Mouse (Mus musculus): Measurements from ENCODE around the gene Bmp10. TPM values are rescaled to one million over a fixed set of nuclear protein-coding genes. Genes with fewer than 3 reads are reported as not detected.

Bmp10 gene
- polyA plus RNA-seq (2012; rRNA removed), result not detected in 2 replicates

DNA sequence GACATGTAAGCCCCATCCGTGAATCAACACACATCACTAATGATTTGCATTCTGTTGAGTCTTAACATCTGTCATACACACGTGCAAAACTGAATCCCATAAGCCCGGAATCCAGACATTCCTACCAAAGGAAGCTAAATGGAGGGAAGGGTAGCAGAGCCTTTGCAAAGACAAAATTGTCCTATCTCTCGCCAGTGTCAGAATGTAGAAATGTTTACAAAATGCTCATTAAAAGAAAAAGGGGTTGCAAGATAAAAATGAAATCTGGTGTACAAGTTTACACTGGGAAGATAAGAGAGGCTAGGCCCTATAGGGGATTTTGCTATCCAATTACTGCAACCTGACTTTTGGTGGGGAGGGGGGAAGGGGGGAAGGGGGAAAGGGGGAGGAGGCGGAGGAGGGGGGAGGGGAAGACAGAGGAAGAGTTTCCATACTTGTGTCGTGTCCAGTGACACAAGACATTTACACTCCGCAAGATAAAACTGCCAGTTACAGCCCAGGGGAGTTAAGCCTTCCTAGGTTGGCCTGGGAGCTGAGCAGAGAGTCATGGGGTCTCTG, at the start of gene Bmp10:
Gene Bmp10 (plus strand): TSS at position 508 of the 558 bp plus-strand sequence.
- H3K4me1 ChIP-seq (ENCODE audit: control insufficient read depth, insufficient read depth, low read length), result no peaks in the 10 kb centered on the region
- H3K36me3 ChIP-seq (ENCODE audit: control insufficient read depth, insufficient read depth, low read length), result no peaks in the 10 kb centered on the region
- peaks cover 1% of the 10 kb centered on the region; the same call in 1 of the 2 replicates for H3K27me3 ChIP-seq (replicated peaks; ENCODE audit: control insufficient read depth, insufficient read depth, low read length)
- no peak within 1 kb of the TSS for H3K4me3 ChIP-seq (ENCODE audit: insufficient read depth, low read depth, low read length)
- no peak within 1 kb of the TSS for H3K27ac ChIP-seq (ENCODE audit: insufficient read depth, low read depth, low read length)
- TF ChIP-seq POLR2A (IDR thresholded peaks at IDR 0.05; ENCODE audit: low read depth, low read length), result no peak
- no peak for TF ChIP-seq CTCF (conservative IDR thresholded peaks at IDR 0.05; ENCODE audit: insufficient read depth, insufficient read length, low read depth, low read length)
- no peak for DNase-seq
- WGBS, result 68% methylated on average over 7 of the region's 7 CpGs

DNA sequence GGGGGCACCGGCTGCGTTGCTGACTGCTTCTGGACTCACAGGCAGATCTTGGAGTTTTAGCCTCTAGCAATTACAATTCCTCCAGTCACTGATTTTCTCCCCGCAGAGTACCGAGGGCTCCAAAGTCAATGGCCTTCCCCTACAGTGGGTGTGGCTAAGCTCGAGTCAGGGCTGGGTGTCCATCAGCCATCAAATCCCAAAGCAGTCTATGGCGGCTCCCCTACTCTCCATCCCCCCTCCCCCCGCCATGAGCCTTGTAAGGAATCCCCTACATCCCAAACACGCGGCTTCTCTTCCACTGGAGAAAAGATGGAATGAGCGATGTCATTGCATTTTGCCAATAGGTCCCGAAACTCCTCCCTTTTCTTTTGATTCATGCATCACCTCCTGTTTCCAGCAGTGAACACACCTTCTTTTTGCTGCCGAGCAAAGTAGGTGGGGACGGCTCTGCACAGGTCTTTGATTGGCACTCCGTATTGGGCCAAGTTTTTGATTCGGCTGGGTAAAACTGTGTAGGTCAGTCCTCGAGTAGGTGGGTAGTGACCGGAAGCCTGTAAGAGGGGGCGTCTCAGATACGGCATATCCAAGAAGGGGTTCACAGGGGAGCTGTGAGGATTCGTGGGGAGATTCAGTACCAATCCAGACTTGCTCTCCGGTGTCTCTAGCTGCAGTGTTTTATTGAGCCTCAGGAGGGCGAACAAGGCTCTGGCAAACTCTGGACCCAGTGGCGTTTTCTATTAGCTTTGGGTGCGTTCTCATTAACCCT, 44.7 kb upstream of the Bmp10 start:
- H3K4me3 ChIP-seq (ENCODE audit: insufficient read depth, low read depth, low read length), result no peak overlapping the region
- H3K36me3 ChIP-seq (ENCODE audit: control insufficient read depth, insufficient read depth, low read length), result no peaks in the 10 kb centered on the region
- H3K4me1 ChIP-seq (ENCODE audit: control insufficient read depth, insufficient read depth, low read length), result no peaks in the 10 kb centered on the region
- 14% methylated on average over 24 of the region's 24 CpGs for WGBS
- TF ChIP-seq CTCF (conservative IDR thresholded peaks at IDR 0.05; ENCODE audit: insufficient read depth, insufficient read length, low read depth, low read length), result peak; percentile 47
- TF ChIP-seq POLR2A (IDR thresholded peaks at IDR 0.05; ENCODE audit: low read depth, low read length), result no peak
- H3K27ac ChIP-seq (ENCODE audit: insufficient read depth, low read depth, low read length), result no peak overlapping the region
- H3K27me3 ChIP-seq (replicated peaks; ENCODE audit: control insufficient read depth, insufficient read depth, low read length), result no peaks in the 10 kb centered on the region; the same call in 1 of the 2 replicates
- peak; percentile 19 for DNase-seq

DNA sequence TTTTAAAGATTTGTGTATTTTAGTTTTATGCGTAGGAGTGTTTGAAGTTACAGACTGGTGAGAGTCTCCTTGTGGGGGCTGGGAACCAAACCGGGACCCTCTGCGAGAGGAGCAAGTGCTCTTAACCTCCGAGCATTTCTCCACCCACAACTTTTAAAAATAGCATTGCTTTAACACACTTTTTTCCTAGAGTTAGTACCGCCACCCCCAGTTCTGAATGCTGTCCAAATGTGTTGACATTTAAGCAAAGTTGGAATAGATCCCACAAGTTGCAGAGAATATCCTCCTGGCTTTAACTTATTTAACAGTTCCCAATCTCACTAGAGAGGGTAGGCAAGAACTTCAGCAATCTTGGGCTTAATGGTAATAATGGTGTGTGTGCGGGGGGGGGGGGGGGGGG, 44.0 kb upstream of the Bmp10 start:
- DNase-seq, result no peak

DNA sequence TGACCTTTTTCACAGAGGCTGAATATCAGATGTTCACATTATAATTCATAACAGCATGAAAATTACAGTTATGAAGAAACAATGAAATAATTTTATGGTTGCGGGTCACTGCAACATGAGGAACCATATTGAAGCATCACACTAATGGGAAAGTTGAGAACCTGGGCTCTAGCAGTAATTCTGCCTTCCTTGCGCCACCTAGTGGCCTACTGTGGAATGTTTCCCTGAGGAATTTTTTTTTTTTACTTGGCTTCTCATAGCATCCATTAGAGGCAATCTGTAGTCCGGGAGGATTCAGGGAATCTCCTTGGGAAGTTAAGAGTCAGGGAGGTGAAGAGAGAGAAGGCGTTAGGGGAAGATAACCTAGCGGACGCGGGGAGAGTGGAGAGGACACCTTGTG, 42.6 kb upstream of the Bmp10 start:
- Histone ChIP-seq H3K4me3 (ENCODE audit: insufficient read depth, low read depth, low read length) (no peak overlapping the region), H3K36me3 (ENCODE audit: control insufficient read depth, insufficient read depth, low read length) (no peaks in the 10 kb centered on the region), H3K27ac (ENCODE audit: insufficient read depth, low read depth, low read length) (no peak overlapping the region), H3K4me1 (ENCODE audit: control insufficient read depth, insufficient read depth, low read length) (no peaks in the 10 kb centered on the region), H3K27me3 (replicated peaks; ENCODE audit: control insufficient read depth, insufficient read depth, low read length) (no peaks in the 10 kb centered on the region; the same call in 1 of the 2 replicates)
- TF ChIP-seq POLR2A (IDR thresholded peaks at IDR 0.05; ENCODE audit: low read depth, low read length), result no peak
- TF ChIP-seq CTCF (conservative IDR thresholded peaks at IDR 0.05; ENCODE audit: insufficient read depth, insufficient read length, low read depth, low read length), result peak; percentile 65
- 6% methylated on average over 7 of the region's 7 CpGs for WGBS
- peak; percentile 63 for DNase-seq

More for the DNA sequence above, 44.0 kb upstream of the Bmp10 start:
- Histone ChIP-seq H3K27me3 (replicated peaks; ENCODE audit: control insufficient read depth, insufficient read depth, low read length) (no peaks in the 10 kb centered on the region; the same call in 1 of the 2 replicates), H3K4me1 (ENCODE audit: control insufficient read depth, insufficient read depth, low read length) (no peaks in the 10 kb centered on the region), H3K27ac (ENCODE audit: insufficient read depth, low read depth, low read length) (no peak overlapping the region), H3K4me3 (ENCODE audit: insufficient read depth, low read depth, low read length) (no peak overlapping the region), H3K36me3 (ENCODE audit: control insufficient read depth, insufficient read depth, low read length) (no peaks in the 10 kb centered on the region)
- WGBS, result 48% methylated on average over 6 of the region's 6 CpGs
- TF ChIP-seq POLR2A (IDR thresholded peaks at IDR 0.05; ENCODE audit: low read depth, low read length) (no peak), CTCF (conservative IDR thresholded peaks at IDR 0.05; ENCODE audit: insufficient read depth, insufficient read length, low read depth, low read length) (no peak)

DNA sequence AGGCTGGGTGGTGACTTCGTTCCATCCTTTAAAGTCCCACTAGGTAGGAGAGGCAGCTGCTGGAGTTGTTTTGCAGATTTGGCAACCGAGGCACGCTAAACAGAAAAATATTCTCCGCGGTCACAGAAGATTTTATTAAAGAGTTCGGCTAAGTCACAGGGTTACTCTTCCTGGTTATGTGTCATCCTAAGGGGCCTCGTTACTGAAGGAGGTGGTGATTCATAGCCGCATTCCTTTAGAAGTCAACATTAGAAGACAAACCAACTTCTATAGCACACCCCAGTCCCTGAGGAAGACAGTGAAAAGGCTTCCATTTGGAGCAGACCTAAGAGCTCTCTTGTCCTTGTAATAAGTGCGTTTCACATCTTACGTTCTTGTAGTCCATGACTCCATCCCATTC, 42.1 kb upstream of the Bmp10 start:
- H3K27ac ChIP-seq (ENCODE audit: insufficient read depth, low read depth, low read length), result no peak overlapping the region
- no peaks in the 10 kb centered on the region; the same call in 1 of the 2 replicates for H3K27me3 ChIP-seq (replicated peaks; ENCODE audit: control insufficient read depth, insufficient read depth, low read length)
- H3K4me1 ChIP-seq (ENCODE audit: control insufficient read depth, insufficient read depth, low read length), result no peaks in the 10 kb centered on the region
- TF ChIP-seq CTCF (conservative IDR thresholded peaks at IDR 0.05; ENCODE audit: insufficient read depth, insufficient read length, low read depth, low read length) (no peak), POLR2A (IDR thresholded peaks at IDR 0.05; ENCODE audit: low read depth, low read length) (no peak)
- no peak for DNase-seq
- H3K4me3 ChIP-seq (ENCODE audit: insufficient read depth, low read depth, low read length), result no peak overlapping the region
- H3K36me3 ChIP-seq (ENCODE audit: control insufficient read depth, insufficient read depth, low read length), result no peaks in the 10 kb centered on the region
- WGBS, result 74% methylated on average over 10 of the region's 10 CpGs

DNA sequence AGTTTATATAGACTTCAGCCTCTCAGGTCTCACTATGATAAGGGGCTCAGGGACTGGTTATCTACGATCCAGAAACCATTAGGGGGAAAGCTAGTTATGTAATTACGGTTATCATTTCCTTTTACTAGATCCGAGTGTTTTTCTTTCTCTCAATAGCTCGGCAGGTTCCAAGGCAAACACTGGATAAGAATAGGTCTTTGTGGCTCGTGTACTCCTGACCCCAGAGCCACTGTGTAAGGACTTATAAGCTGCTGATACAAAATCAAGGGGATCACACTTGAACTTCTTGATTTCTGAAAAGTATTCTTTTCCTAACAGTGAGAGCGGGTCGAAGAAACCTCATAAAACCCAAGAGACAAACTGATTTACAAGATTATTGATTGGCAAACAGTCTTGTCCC, 39.9 kb upstream of the Bmp10 start, which contains the start of gene Gkn3:
Gene Gkn3 (minus strand): TSS at position 59 of the 400 bp plus-strand sequence.
- H3K27me3 ChIP-seq (replicated peaks; ENCODE audit: control insufficient read depth, insufficient read depth, low read length), result no peaks in the 10 kb centered on the region; the same call in 1 of the 2 replicates
- H3K4me1 ChIP-seq (ENCODE audit: control insufficient read depth, insufficient read depth, low read length), result no peaks in the 10 kb centered on the region
- no peak for DNase-seq
- no peaks in the 10 kb centered on the region for H3K36me3 ChIP-seq (ENCODE audit: control insufficient read depth, insufficient read depth, low read length)
- H3K27ac ChIP-seq (ENCODE audit: insufficient read depth, low read depth, low read length), result no peak within 1 kb of the TSS
- no peak within 1 kb of the TSS for H3K4me3 ChIP-seq (ENCODE audit: insufficient read depth, low read depth, low read length)
- 54% methylated on average over 7 of the region's 7 CpGs for WGBS
- no peak for TF ChIP-seq POLR2A (IDR thresholded peaks at IDR 0.05; ENCODE audit: low read depth, low read length)
- TF ChIP-seq CTCF (conservative IDR thresholded peaks at IDR 0.05; ENCODE audit: insufficient read depth, insufficient read length, low read depth, low read length), result no peak

DNA sequence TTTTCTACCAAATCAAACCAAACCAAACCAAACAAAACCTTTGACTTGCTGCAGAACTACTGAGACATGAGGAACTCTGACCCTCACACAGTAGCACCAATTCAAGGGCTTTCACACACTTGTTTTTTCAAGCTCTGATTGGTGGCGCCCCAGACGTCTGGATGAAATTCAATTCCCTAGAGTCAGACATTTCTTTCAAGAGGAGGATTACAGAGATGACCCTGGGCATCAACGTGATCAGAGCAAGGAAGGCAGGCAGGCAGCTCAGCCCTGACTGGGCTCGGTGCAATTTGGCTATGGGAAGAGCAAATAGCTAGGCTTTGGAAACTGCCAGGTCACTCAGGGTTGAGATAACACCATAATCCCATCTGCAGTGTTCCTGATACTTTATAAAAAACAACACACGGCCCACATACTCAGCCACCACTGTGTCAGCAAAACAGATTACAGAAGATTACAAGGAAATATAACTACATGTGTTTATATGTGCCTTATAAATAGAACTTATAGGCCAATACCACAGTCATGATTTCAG, 39.3 kb upstream of the Bmp10 start:
- Histone ChIP-seq H3K27me3 (replicated peaks; ENCODE audit: control insufficient read depth, insufficient read depth, low read length) (no peaks in the 10 kb centered on the region; the same call in 1 of the 2 replicates), H3K36me3 (ENCODE audit: control insufficient read depth, insufficient read depth, low read length) (no peaks in the 10 kb centered on the region), H3K4me1 (ENCODE audit: control insufficient read depth, insufficient read depth, low read length) (no peaks in the 10 kb centered on the region), H3K4me3 (ENCODE audit: insufficient read depth, low read depth, low read length) (no peak overlapping the region), H3K27ac (ENCODE audit: insufficient read depth, low read depth, low read length) (no peak overlapping the region)
- TF ChIP-seq POLR2A (IDR thresholded peaks at IDR 0.05; ENCODE audit: low read depth, low read length) (no peak), CTCF (conservative IDR thresholded peaks at IDR 0.05; ENCODE audit: insufficient read depth, insufficient read length, low read depth, low read length) (no peak)
- DNase-seq, result no peak
- WGBS, result 47% methylated on average over 5 of the region's 5 CpGs
